Comparison of ENCODE assay signal across 13 mouse cellular contexts in genomic region chr17:79177259-79177658, GRCm38 (mm10).
"Had no signal": no experiment of that assay in that cellular context is flagged by ENCODE, and none has a peak within 500 bp of the region (broad histone marks: within the 10 kb centered on the region; RNA-seq: fewer than 3 reads in every experiment).

No protein-coding gene starts in this region.

- H3K4me1 ChIP-seq: neural tube, embryonic 13.5 days had no signal

- H3K36me3 ChIP-seq: limb, embryonic 13.5 days; midbrain, embryonic 10.5 days; neural tube, embryonic 13.5 days had no signal

- H3K27me3 ChIP-seq: limb, embryonic 13.5 days; neural tube, embryonic 13.5 days had no signal

- H3K4me3 ChIP-seq: layer of hippocampus, adult 2 months; limb, embryonic 13.5 days; midbrain, embryonic 10.5 days; neural tube, embryonic 13.5 days had no signal

- DNase-seq: kidney, adult 8-10 months; kidney, postnatal 25 days; left cerebral cortex, postnatal 4 days; lung, postnatal 4 days; retina, postnatal 1 day; thymus, adult 18-20 months; thymus, postnatal 25 days had no signal

- H3K4me2 ChIP-seq: limb, embryonic 13.5 days; neural tube, embryonic 13.5 days had no signal

- H3K9ac ChIP-seq: limb, embryonic 13.5 days; liver, embryonic 14.5 days; neural tube, embryonic 13.5 days had no signal

- ATAC-seq: midbrain, embryonic 16.5 days had no signal

- H3K9me3 ChIP-seq: limb, embryonic 13.5 days; midbrain, embryonic 10.5 days; neural tube, embryonic 13.5 days had no signal

- H3K27ac ChIP-seq: layer of hippocampus, adult 2 months; limb, embryonic 13.5 days; liver, embryonic 14.5 days; midbrain, embryonic 10.5 days; neural tube, embryonic 13.5 days had no signal
